Mouse (Mus musculus) lung, embryonic 16.5 days (tissue): ENCODE results near the gene Dnajc7. TPM values are rescaled to one million over a fixed set of nuclear protein-coding genes. Genes with fewer than 3 reads are reported as not detected.
A peak's percentile ranks its signal among the peaks of the same experiment; 100 is the strongest.
"Not testable (repeated sequence)": the region's sequence is repeated elsewhere in the genome, so short reads cannot be mapped to it uniquely, and the experiment has no call there.

Source experiments
- ATAC-seq: fragments of 200-750 bp; cut with Nextera tagmentation; 2 replicates; pipeline ENCODE4 v1.8.0; 2017; ENCODE audit warnings: low read depth, mild to moderate bottlenecking, moderate library complexity
- H3K27ac ChIP-seq: fragments of 300-500 bp; sonication (generic); 2 replicates; pipeline ENCODE4 v1.5.1; 2014; ENCODE audit warnings: mild to moderate bottlenecking, control low read depth, low read length
- H3K27me3 ChIP-seq: fragments of 300-500 bp; sonication (generic); 2 replicates; pipeline ENCODE4 v1.6.1; 2014; ENCODE audit warnings: low read depth, low read length, mixed read lengths; ENCODE audit not compliant: control insufficient read depth, insufficient read depth
- H3K36me3 ChIP-seq: fragments of 300-500 bp; sonication (generic); 2 replicates; pipeline ENCODE4 v1.6.1; 2014; ENCODE audit warnings: low read length; ENCODE audit not compliant: control insufficient read depth, insufficient read depth
- H3K4me1 ChIP-seq: fragments of 300-500 bp; sonication (generic); replicated peaks from 2 replicates; pipeline ENCODE4 v1.6.1; 2014; ENCODE audit warnings: low read length, mixed read lengths; ENCODE audit not compliant: control insufficient read depth, insufficient read depth
- H3K4me2 ChIP-seq: fragments of 300-500 bp; sonication (generic); 2 replicates; pipeline ENCODE4 v1.6.1; 2014; ENCODE audit warnings: low read depth, low read length, control low read depth
- H3K4me3 ChIP-seq: fragments of 300-500 bp; sonication (generic); 2 replicates; pipeline ENCODE4 v1.5.1; 2014; ENCODE audit warnings: mild to moderate bottlenecking, low read length, control low read depth
- H3K9ac ChIP-seq: fragments of 300-500 bp; sonication (generic); 2 replicates; pipeline ENCODE4 v1.6.1; 2014; ENCODE audit warnings: low read length, control low read depth
- H3K9me3 ChIP-seq: fragments of 300-500 bp; sonication (generic); 2 replicates; pipeline ENCODE4 v1.6.1; 2016; ENCODE audit warnings: low read length; ENCODE audit not compliant: control insufficient read depth
- WGBS: fragments of 180-500 bp; shearing (Covaris S2); extraction: QIAGEN DNeasy Blood & Tissue Kit; methylation state at CpG from one replicate; pipeline ENCODE4 v1.1.7; 2014; 5-methylcytosine and 5-hydroxymethylcytosine counted together
- polyA plus RNA-seq: library from polyadenylated mRNA; unstranded; fragments of >200 nt; fragmentation: Nextera tagmentation; extraction: Ambion mirVana; gene quantifications from 2 replicates; pipeline ENCODE4 v1.2.1, GENCODE M21; 2015

Gene Dnajc7
- 212 and 230 TPM in 2 replicates for polyA plus RNA-seq

DNA sequence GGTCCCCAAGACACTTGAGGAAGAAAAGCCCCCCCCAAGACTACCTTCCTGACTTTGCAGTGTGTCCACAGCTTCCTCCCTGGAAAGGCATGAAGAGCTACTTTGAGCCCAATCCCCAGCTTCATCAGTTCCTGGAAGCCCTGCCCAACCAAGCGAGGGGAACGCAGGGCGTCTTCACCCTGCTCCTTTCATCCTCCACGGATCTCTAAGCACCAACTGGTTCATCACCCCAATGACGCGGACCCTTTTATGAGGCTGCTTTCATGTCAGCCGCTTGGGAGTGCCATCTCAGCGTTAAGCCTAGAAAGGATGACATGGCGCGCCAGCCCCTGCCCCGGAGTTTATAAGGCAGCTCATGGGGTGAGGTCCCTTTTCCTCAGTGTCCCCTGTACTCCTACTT is at the start of gene Dnajc7:
TSS of gene Dnajc7 (minus strand) at position 187 of the 400 bp plus-strand sequence.
- peak within 1 kb of the TSS; percentile 59 for H3K4me2 ChIP-seq
- peaks cover 22% of the 10 kb centered on the region for H3K4me1 ChIP-seq
- H3K27ac ChIP-seq = peak within 1 kb of the TSS; percentile 94
- 4% methylated on average over 11 of the region's 11 CpGs for WGBS
- no peaks in the 10 kb centered on the region for H3K27me3 ChIP-seq
- ATAC-seq = no peak
- H3K36me3 ChIP-seq = 0 out of 2 replicates have a peak, but pooled peaks cover 1% of the 10 kb centered on the region
- H3K9me3 ChIP-seq = no peaks in the 10 kb centered on the region
- peak within 1 kb of the TSS; percentile 97 for H3K9ac ChIP-seq
- peak within 1 kb of the TSS; percentile 97 for H3K4me3 ChIP-seq

- Histone ChIP-seq H3K4me1 (no peaks in the 10 kb centered on the region; the same call in 1 of the 2 replicates), H3K27ac (no peak overlapping the region), H3K36me3 (no peaks in the 10 kb centered on the region), H3K9ac (no peak overlapping the region), H3K27me3 (no peaks in the 10 kb centered on the region), H3K4me3 (no peak overlapping the region), H3K9me3 (no peaks in the 10 kb centered on the region), H3K4me2 (no peak overlapping the region)
- no peak for ATAC-seq
- WGBS = 53% methylated on average over 10 of the region's 10 CpGs
These were observed 39.8 kb upstream of the Dnajc7 start for GRCm38 (mm10) chr11:100659806-100660205.

DNA sequence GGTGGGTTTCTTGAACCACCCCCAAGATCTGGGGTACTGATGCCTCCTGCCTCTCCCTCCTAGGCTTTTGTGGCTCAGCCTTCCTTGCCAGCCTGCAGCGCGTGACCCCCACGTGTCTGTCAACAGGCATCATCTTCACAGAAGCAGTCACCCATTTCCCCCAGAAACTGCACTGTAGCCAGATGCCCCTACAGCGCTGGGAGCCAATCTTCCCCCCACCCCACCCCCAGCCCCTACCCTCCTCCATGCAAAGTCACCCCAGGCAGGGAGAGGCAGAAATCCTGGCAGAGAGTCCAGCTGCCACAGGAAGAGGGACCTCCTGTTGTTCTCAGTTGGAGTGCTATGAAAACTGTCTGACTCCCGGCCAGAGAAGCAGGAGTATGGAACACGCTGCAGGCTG is 36.5 kb upstream of the Dnajc7 start:
- ATAC-seq = peak; percentile 62
- Histone ChIP-seq H3K4me2 (no peak overlapping the region), H3K4me1 (no peaks in the 10 kb centered on the region; the same call in 1 of the 2 replicates), H3K9me3 (no peaks in the 10 kb centered on the region), H3K4me3 (no peak overlapping the region), H3K27me3 (no peaks in the 10 kb centered on the region), H3K36me3 (no peaks in the 10 kb centered on the region), H3K27ac (no peak overlapping the region), H3K9ac (no peak overlapping the region; the same call in 1 of the 2 replicates)
- 7% methylated on average over 6 of the region's 6 CpGs for WGBS

GRCm38 (mm10) chr11:100655589-100655988 is 35.6 kb upstream of the Dnajc7 start:
- not testable (repeated sequence) for H3K9ac ChIP-seq, H3K4me2 ChIP-seq, H3K9me3 ChIP-seq, H3K4me1 ChIP-seq, H3K4me3 ChIP-seq, H3K27ac ChIP-seq, ATAC-seq, H3K27me3 ChIP-seq, H3K36me3 ChIP-seq
- WGBS = 58% methylated on average over 2 of the region's 3 CpGs

GRCm38 (mm10) chr11:100651748-100652147 is 31.8 kb upstream of the Dnajc7 start:
- no peaks in the 10 kb centered on the region for H3K36me3 ChIP-seq
- no peaks in the 10 kb centered on the region; the same call in 1 of the 2 replicates for H3K4me1 ChIP-seq
- no peaks in the 10 kb centered on the region for H3K9me3 ChIP-seq
- no peak overlapping the region for H3K27ac ChIP-seq
- peaks cover 5% of the 10 kb centered on the region; the same call in 1 of the 2 replicates for H3K27me3 ChIP-seq
- no peak overlapping the region for H3K9ac ChIP-seq
- ATAC-seq = no peak
- no peak overlapping the region for H3K4me2 ChIP-seq
- 21% methylated on average over 3 of the region's 3 CpGs for WGBS
- H3K4me3 ChIP-seq = no peak overlapping the region

GRCm38 (mm10) chr11:100651205-100651604 is 31.2 kb upstream of the Dnajc7 start:
- Histone ChIP-seq H3K36me3 (no peaks in the 10 kb centered on the region), H3K27ac (no peak overlapping the region), H3K9ac (no peak overlapping the region), H3K4me1 (no peaks in the 10 kb centered on the region; the same call in 1 of the 2 replicates), H3K9me3 (no peaks in the 10 kb centered on the region), H3K4me2 (no peak overlapping the region), H3K27me3 (peaks cover 5% of the 10 kb centered on the region; the same call in 1 of the 2 replicates), H3K4me3 (no peak overlapping the region)
- ATAC-seq = no peak
- 11% methylated on average over 8 of the region's 8 CpGs for WGBS

DNA sequence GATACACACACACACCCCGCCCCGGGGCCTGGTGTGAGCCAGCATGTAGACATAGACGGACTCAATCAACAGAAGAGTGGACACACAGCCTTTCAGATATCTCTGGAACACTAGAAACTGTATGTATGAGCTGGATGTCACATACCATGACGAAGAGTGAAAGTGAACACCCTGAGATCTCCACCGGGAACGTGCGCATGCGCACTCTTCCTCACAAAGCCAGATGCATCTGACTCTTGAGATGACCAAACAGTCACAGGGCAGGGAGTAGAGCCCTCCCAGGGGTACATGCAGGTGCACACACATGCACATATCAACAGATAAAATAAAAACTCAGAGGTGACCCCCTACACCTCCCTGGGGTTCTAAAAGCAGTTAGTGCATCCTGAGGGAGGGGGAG is 28.4 kb upstream of the Dnajc7 start:
- Histone ChIP-seq H3K36me3 (no peaks in the 10 kb centered on the region), H3K4me1 (no peaks in the 10 kb centered on the region), H3K9me3 (no peaks in the 10 kb centered on the region), H3K9ac (no peak overlapping the region), H3K4me3 (no peak overlapping the region), H3K27ac (no peak overlapping the region), H3K27me3 (peaks cover 5% of the 10 kb centered on the region; the same call in 1 of the 2 replicates), H3K4me2 (no peak overlapping the region)
- no peak for ATAC-seq
- 75% methylated on average over 8 of the region's 8 CpGs for WGBS

DNA sequence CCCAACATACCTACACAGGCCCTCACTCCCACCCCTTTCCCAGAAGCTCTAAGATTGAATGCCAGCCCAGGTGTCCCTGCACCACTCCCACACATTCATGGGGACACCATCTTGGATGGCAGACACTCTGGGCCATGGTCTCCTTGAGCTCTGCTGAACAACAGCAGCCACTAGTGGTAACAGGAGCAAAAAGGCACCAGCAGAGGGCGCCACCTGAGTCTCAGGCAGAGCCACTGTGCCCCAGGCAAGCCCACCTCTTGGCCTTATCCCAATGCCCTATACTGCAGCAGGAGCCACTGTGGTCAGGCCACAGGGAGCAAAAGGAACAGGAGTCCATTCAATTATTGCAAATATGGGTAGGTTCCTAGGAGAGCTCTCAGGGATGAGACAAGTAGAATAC is 26.3 kb upstream of the Dnajc7 start:
- H3K9ac ChIP-seq = no peak overlapping the region
- no peak for ATAC-seq
- H3K4me1 ChIP-seq = no peaks in the 10 kb centered on the region
- no peaks in the 10 kb centered on the region for H3K36me3 ChIP-seq
- H3K27me3 ChIP-seq = peaks cover 5% of the 10 kb centered on the region; the same call in 1 of the 2 replicates
- WGBS = 9% methylated on average over 1 of the region's 1 CpGs
- no peaks in the 10 kb centered on the region for H3K9me3 ChIP-seq
- H3K27ac ChIP-seq = no peak overlapping the region
- H3K4me2 ChIP-seq = no peak overlapping the region
- no peak overlapping the region for H3K4me3 ChIP-seq

GRCm38 (mm10) chr11:100643612-100644575 is 23.9 kb upstream of the Dnajc7 start:
- Histone ChIP-seq H3K27ac (no peak overlapping the region), H3K27me3 (peaks cover 21% of the 10 kb centered on the region), H3K4me2 (no peak overlapping the region), H3K36me3 (no peaks in the 10 kb centered on the region), H3K4me3 (no peak overlapping the region), H3K9ac (no peak overlapping the region), H3K4me1 (no peaks in the 10 kb centered on the region; the same call in none of the 2 replicates), H3K9me3 (no peaks in the 10 kb centered on the region)
- no peak for ATAC-seq
- 61% methylated on average over 15 of the region's 15 CpGs for WGBS
